Mouse (Mus musculus) CD8-positive naive resting alpha-beta T cell, adult 57 days (primary cell): ENCODE data around the gene Ldb3. TPM values are rescaled to one million over a fixed set of nuclear protein-coding genes. Genes with fewer than 3 reads are reported as not detected.

Experiments used
- total RNA-seq: library from RNA; stranded (reverse); gene quantifications from one replicate; pipeline ENCODE4 v1.2.4, GENCODE M21; 2023

Gene Ldb3
- total RNA-seq = not detected

DNA sequence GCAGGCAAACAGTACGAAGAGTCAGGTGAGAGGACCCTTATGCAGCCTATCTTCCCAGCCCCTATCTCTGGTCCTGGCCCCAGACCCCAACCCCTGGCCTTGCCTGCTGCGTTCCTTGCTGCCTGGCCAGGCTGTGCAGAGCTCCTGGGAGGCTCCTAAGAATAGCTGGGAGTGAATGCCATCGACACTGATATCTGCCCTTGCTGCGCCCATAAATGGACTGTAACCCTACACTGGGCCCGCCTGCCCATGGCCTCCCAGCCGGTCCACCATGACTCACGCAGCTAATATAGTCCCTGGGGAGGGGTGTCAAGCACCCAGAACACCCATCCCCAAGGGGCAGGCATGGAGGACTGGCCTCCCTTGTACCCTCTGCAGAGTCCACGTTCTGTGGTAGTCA is at the start of gene Ldb3:
Gene Ldb3 (minus strand): TSS at position 185 of the 400 bp plus-strand sequence.

DNA sequence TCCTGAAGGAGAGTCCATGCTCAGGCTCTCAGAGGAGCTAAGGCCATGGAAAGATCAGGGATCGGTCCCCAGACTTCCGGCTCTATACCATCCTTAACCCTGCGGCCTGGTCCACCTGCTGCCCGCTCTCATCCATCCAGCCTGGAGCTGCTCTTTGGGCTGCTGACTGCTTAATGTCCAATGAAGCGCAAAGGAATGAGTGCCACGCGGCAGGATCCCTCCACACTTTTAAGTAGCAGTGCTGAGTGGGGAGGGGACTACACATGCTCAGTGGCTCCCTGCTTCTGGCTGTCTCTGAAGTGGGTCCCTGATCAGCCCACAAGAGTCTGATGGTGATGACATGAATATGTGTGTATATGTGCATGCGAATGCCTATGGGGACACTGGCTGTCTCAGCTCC is 11.5 kb upstream of the Ldb3 start, which contains the start of gene Opn4:
Gene Opn4 (minus strand): TSS at position 202 of the 400 bp plus-strand sequence.

DNA sequence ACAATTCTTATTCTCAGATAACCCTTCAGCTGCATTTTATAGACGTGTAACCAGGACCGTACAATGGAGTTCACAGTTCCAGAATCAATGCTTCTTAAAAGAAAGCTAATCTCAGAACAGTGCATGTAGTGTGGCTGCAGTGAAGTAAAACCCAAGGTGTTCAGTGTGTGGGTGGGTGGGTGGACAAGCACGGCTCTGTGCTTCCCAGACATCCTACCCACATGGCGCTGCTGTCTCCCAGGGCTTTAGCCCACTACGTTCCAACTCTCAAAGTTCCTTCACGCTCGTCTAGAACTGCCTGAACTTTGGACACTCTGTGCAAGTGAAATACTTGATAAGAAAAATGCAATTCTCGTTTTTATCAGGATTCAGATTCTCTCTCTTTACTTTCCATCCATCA is 65.8 kb downstream of the Ldb3 start, which contains the start of gene 9230112D13Rik:
Gene 9230112D13Rik (minus strand): TSS at position 101 of the 400 bp plus-strand sequence.

DNA sequence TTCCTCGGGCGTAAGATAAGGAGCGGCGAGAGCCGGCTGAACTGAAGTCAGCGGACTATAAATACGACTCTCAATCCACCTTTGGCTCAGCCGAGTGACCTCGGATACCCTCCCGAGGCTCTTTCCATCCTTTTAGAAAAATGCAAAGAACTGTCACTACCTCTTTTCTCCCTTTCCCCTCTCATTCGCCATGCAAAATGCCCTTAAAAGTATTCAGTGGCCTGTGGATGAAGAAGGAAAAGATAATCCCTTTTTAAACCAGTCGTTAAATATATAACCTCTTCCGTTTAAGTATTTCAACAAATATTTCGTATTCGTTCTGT is 85.2 kb downstream of the Ldb3 start, which contains the start of gene Bmpr1a:
Gene Bmpr1a (minus strand): TSS at position 17 of the 323 bp plus-strand sequence.

Other genes with a start within 250 kb of the Ldb3 start
- not detected for gene Fam25c, start 233.2 kb downstream of the Ldb3 start, total RNA-seq
- not detected for gene Sncg, start 213.9 kb downstream of the Ldb3 start, total RNA-seq
- gene Mmrn2, start 213.2 kb downstream of the Ldb3 start, total RNA-seq = not detected
- 2.0 TPM for gene Bmpr1a, start 85.3 kb downstream of the Ldb3 start, total RNA-seq
- gene 9230112D13Rik, start 65.9 kb downstream of the Ldb3 start, total RNA-seq = not detected
- gene Opn4, start 11.5 kb upstream of the Ldb3 start, total RNA-seq = not detected
- gene Wapl, start 85.2 kb upstream of the Ldb3 start, total RNA-seq = 86.6 TPM
- not detected for gene Grid1, start 231.4 kb upstream of the Ldb3 start, total RNA-seq